Mouse (Mus musculus): ENCODE measurements around the gene Csde1. TPM values are rescaled to one million over a fixed set of nuclear protein-coding genes. Genes with fewer than 3 reads are reported as not detected.

Gene Csde1
- total RNA-seq (2012; rRNA removed): 252 and 323 TPM in 2 replicates

- Histone ChIP-seq H3K4me1 (ENCODE audit: control insufficient read depth in 2 of 2, insufficient read depth in 2 of 2, low read length in 2 of 2, poor library complexity in 1 of 2) (peaks cover 3 to 6% of the 10 kb centered on the region in 2 experiments; a peak in 2 of 4 replicates), H3K4me3 (ENCODE audit: insufficient read depth in 1 of 2, low read depth in 1 of 2, low read length in 2 of 2, poor library complexity in 1 of 2, severe bottlenecking in 1 of 2) (peak within 1 kb of the TSS; percentile 91 to 92), H3K9me3 (ENCODE audit: control insufficient read depth, insufficient read depth, low read depth, low read length) (no peaks in the 10 kb centered on the region), H3K9ac (ENCODE audit: insufficient read depth, low read depth, low read length, poor library complexity, severe bottlenecking) (peak within 1 kb of the TSS; percentile 99), H3K36me3 (ENCODE audit: control insufficient read depth, insufficient read depth, low read length, poor library complexity, severe bottlenecking) (no peaks in the 10 kb centered on the region), H3K27ac (ENCODE audit: insufficient read depth, low read depth, low read length, poor library complexity, severe bottlenecking) (peak within 1 kb of the TSS; percentile 98)
- TF ChIP-seq ZC3H11A (IDR thresholded peaks at IDR 0.05; ENCODE audit: borderline replicate concordance, low read depth, low read length): no peak
- peak; percentile 96 for TF ChIP-seq CHD2 (IDR thresholded peaks at IDR 0.05; ENCODE audit: low read depth, low read length)
- DNase-seq (ENCODE audit: low read depth, low spot score): peak; percentile 97
- in situ Hi-C loops (cut with MboI; ENCODE audit: low sequenced_read_pairs in 2 of 2, unreplicated experiment in 2 of 2): no loop called here
Observed at GRCm38 (mm10) chr3:103020249-103020942, at the start of gene Csde1. TSS of gene Csde1 (plus strand) at chr3:103020426.

- H3K4me3 ChIP-seq (ENCODE audit: insufficient read depth in 1 of 2, low read depth in 1 of 2, low read length in 2 of 2, poor library complexity in 1 of 2, severe bottlenecking in 1 of 2): no peak overlapping the region
- in situ Hi-C loops (cut with MboI; ENCODE audit: low sequenced_read_pairs in 2 of 2, unreplicated experiment in 2 of 2): no loop called here
- no peak for DNase-seq (ENCODE audit: low read depth, low spot score)
- no peak for TF ChIP-seq CHD2 (IDR thresholded peaks at IDR 0.05; ENCODE audit: low read depth, low read length)
- TF ChIP-seq ZNF384 (IDR thresholded peaks at IDR 0.05; ENCODE audit: low read depth, low read length): no peak
- no peak for TF ChIP-seq ZC3H11A (IDR thresholded peaks at IDR 0.05; ENCODE audit: borderline replicate concordance, low read depth, low read length)
- H3K9me3 ChIP-seq (ENCODE audit: control insufficient read depth, insufficient read depth, low read depth, low read length): no peaks in the 10 kb centered on the region
- peaks cover 0 to 2% of the 10 kb centered on the region in 2 experiments; a peak in 1 of 4 replicates for H3K4me1 ChIP-seq (ENCODE audit: control insufficient read depth in 2 of 2, insufficient read depth in 2 of 2, low read length in 2 of 2, poor library complexity in 1 of 2)
- H3K27ac ChIP-seq (ENCODE audit: insufficient read depth, low read depth, low read length, poor library complexity, severe bottlenecking): no peak overlapping the region
- no peak overlapping the region for H3K9ac ChIP-seq (ENCODE audit: insufficient read depth, low read depth, low read length, poor library complexity, severe bottlenecking)
- H3K36me3 ChIP-seq (ENCODE audit: control insufficient read depth, insufficient read depth, low read length, poor library complexity, severe bottlenecking): no peaks in the 10 kb centered on the region
Observed at GRCm38 (mm10) chr3:102970508-102970907, 49.7 kb upstream of the Csde1 start.

GRCm38 (mm10) chr3:102976906-102977305 lies 43.3 kb upstream of the Csde1 start:
- TF ChIP-seq ZNF384 (IDR thresholded peaks at IDR 0.05; ENCODE audit: low read depth, low read length) (no peak), CHD2 (IDR thresholded peaks at IDR 0.05; ENCODE audit: low read depth, low read length) (no peak), ZC3H11A (IDR thresholded peaks at IDR 0.05; ENCODE audit: borderline replicate concordance, low read depth, low read length) (no peak), MAFK (IDR thresholded peaks at IDR 0.05; ENCODE audit: insufficient read depth, low read depth, low read length) (no peak), HCFC1 (IDR thresholded peaks at IDR 0.05; ENCODE audit: borderline replicate concordance, insufficient read depth, low read length) (no peak)
- in situ Hi-C loops (cut with MboI; ENCODE audit: low sequenced_read_pairs in 2 of 2, unreplicated experiment in 2 of 2): no loop called here
- Histone ChIP-seq H3K9ac (ENCODE audit: insufficient read depth, low read depth, low read length, poor library complexity, severe bottlenecking) (no peak overlapping the region), H3K9me3 (ENCODE audit: control insufficient read depth, insufficient read depth, low read depth, low read length) (no peaks in the 10 kb centered on the region), H3K4me3 (ENCODE audit: insufficient read depth in 1 of 2, low read depth in 1 of 2, low read length in 2 of 2, poor library complexity in 1 of 2, severe bottlenecking in 1 of 2) (no peak overlapping the region), H3K36me3 (ENCODE audit: control insufficient read depth, insufficient read depth, low read length, poor library complexity, severe bottlenecking) (no peaks in the 10 kb centered on the region), H3K27ac (ENCODE audit: insufficient read depth, low read depth, low read length, poor library complexity, severe bottlenecking) (no peak overlapping the region), H3K4me1 (ENCODE audit: control insufficient read depth in 2 of 2, insufficient read depth in 2 of 2, low read length in 2 of 2, poor library complexity in 1 of 2) (no peaks in the 10 kb centered on the region)
- DNase-seq (ENCODE audit: low read depth, low spot score): no peak

DNA sequence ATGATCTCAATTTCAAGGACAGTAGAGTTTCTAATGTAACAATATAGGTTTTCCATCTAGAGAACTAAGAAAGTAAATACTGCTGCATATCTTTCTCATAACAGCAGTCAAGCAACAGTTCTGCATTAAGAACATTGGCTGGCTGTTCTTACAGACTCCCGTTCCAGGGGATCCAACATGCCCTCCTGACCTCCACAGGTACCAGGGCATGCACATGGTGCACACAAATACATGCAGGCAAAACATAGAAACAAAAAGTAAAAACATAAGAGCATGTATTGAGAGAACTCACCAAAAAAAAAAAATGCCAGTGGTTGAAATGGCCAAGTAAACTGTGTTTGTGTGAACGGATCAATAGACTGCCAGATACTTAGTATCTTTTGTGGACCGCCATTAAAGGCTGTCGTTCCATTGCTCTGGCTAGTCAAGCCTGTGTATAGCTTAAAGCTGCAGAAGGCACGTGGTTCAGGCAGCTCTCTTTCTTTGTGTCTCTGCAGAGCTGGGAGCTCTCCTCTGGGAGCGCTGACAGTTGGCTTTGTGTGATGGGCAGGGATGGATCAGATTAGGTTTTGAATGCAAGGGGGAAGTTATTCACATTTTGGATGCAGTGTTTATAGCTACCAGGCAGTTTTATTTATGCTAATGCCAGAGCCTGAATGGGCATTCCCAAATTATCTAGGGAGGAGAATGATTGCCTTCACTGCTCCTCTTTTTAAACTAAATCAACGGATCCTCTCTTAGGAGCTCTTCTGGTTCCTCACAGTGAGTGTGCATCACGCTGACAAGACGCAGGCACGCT lies 40.5 kb upstream of the Csde1 start:
- in situ Hi-C loops (cut with MboI; ENCODE audit: low sequenced_read_pairs in 2 of 2, unreplicated experiment in 2 of 2): no loop called here
- Histone ChIP-seq H3K9me3 (ENCODE audit: control insufficient read depth, insufficient read depth, low read depth, low read length) (no peaks in the 10 kb centered on the region), H3K9ac (ENCODE audit: insufficient read depth, low read depth, low read length, poor library complexity, severe bottlenecking) (no peak overlapping the region), H3K4me3 (ENCODE audit: insufficient read depth in 1 of 2, low read depth in 1 of 2, low read length in 2 of 2, poor library complexity in 1 of 2, severe bottlenecking in 1 of 2) (no peak overlapping the region), H3K27ac (ENCODE audit: insufficient read depth, low read depth, low read length, poor library complexity, severe bottlenecking) (no peak overlapping the region), H3K36me3 (ENCODE audit: control insufficient read depth, insufficient read depth, low read length, poor library complexity, severe bottlenecking) (no peaks in the 10 kb centered on the region), H3K4me1 (ENCODE audit: control insufficient read depth in 2 of 2, insufficient read depth in 2 of 2, low read length in 2 of 2, poor library complexity in 1 of 2) (no peaks in the 10 kb centered on the region)
- no peak for DNase-seq (ENCODE audit: low read depth, low spot score)
- TF ChIP-seq MAFK (IDR thresholded peaks at IDR 0.05; ENCODE audit: insufficient read depth, low read depth, low read length) (no peak), ZC3H11A (IDR thresholded peaks at IDR 0.05; ENCODE audit: borderline replicate concordance, low read depth, low read length) (0 out of 2 replicates have a peak, but pooled peaks have one; percentile 2)

Data from ES-E14 (cell line).